Mouse (Mus musculus) kidney, adult 11 months (tissue): Measurements from ENCODE around the gene Ganc.

Source experiments
- DNase-seq: peaks from one replicate; pipeline ENCODE4 v3.0.0; 2022

Gene Ganc

DNA sequence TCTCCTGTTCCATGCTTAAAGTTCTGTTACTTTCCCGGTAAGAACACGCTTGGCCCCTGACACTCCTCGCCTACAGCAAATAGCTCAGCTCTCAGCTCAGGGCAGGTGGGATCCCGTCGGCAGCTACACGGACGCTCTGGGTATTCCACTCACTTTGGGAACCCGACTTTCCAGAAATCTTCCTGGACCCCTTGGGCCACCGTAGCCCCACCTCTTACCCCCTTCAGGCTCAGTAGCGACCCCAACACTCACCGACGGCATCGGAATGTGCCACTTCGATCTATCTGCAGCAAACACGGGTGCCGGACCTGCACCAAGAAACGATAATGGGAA is at the start of gene Ganc:
Ganc (plus strand) TSS at position 244 of the 333 bp plus-strand sequence.
- no peak for DNase-seq

DNA sequence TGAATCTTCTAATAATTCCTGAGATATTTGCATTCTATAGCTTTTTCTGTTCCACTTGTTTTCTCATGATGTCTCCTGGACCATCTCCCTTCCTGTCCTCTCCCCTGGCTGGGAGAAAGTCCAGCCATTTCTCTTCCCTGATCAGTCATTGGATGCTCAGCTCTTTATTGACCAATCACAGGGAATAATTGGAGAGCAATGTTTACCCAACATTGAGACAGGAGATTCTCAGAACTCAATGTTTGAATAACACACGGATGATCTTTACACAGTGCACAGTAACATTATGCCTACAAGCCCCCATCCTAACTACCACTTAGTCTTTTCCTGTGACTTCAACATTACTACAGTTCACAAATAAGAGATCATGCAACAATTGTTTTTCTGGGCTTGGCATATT is 43.3 kb upstream of the Ganc start:
- no peak for DNase-seq

DNA sequence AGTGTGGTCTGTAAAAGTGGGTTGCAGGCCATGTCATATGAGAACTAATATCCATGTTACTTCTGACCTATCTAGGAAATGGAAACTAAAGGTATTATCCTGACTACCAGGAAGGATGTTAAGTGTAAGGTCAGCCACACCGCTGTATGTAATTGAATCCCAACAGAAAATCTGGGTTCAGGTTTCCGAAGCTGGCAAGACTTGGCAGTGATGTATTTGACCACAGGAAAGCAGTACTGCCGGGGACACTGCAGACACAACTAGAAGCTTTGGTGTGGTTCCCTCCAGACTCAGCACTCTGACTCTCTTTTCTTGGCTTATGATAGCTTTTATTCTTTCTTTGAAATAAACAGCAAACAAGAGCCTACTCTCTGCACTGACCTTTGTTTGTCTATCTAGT is 37.2 kb upstream of the Ganc start:
- DNase-seq, result no peak

DNA sequence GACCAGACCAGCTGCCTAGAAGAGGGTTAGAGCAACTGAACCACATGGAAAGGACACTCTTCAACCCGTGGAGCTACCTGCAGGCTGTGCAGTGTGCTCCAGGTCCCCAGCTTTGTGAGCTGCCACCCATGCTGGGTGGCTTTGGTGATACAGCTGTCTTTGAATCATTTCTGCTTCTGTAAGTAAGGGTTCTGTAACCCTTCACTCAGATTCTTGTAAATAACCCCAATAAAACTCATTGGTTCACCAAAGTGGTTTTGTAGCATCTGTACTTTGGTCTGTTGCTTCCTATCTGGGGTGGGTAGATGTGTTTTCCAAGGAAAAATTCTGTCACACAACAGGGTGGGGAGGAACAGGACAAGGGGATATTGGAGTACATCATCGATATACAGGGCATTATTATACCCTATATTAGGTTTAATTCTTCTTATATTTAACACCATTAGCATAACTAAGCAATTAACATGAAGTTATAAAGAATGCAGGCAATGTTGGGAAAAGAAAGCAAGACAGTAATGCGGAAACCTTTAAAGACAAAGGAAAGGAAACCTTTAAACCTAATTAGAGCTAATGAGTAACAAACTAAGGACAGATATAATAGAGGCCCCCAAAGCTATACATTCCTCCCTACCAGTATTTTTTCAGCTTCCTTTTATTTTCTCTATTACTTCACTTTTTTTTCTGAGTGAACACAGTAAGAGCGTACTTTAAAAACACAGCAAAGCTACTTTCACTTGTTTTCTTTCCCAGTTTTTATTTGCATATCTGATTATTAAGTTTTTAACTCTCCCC is 36.1 kb upstream of the Ganc start:
- no peak for DNase-seq

DNA sequence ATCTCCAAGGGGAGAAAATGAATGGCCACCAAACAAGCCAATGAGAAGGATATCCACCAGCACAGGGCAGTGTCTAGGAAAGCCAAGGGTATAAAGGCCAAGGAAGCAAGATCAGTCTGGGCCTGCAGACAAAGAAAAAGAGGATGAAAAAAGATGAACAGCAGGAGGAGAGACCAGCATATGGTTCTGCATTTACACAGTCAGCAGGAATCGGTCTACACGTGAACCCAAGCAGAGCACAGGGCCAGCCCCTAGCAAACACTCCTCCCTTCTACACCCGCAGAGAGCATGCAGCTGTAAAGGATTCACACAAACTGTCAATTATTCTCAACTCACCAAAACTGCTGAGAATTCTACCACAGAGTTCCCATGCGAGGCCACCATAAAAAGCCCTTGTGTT is 29.8 kb upstream of the Ganc start:
- DNase-seq, result no peak

DNA sequence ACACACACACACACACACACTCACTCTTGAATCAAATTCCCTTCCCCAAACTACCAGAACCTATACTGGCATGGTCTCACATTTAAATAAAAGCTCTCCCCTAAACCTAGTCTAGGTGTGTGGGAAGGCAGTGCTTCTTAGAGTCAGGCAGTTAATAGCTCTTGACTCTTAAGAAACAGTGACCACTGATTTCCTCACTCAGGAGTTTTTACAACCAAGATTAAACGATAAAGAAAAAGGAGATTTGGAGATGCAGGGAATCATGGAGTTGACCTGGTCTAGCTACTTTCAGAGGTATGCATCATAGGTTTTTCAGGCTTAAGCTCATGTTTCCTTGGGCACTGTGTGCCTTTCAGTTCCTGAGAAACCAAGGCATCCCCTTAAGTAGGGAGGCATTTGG is 17.4 kb upstream of the Ganc start:
- DNase-seq, result no peak

DNA sequence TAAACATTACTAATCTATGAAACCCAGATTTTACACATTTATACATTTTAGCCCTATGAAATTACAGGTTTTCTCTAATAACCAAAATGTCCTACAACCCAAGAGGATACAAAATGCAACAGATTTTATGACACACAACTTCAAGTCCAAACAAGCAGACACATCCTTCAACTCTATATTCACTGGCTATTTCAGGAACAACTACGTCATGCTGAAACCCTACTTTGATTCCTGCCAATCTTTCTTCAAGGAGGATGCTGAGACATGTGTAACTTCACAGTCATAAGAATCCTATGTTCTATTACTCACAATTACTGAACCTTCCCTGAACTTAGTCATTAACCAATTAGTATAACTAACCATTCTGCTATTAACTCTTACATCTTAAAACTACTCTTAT is 16.4 kb upstream of the Ganc start:
- no peak for DNase-seq

DNA sequence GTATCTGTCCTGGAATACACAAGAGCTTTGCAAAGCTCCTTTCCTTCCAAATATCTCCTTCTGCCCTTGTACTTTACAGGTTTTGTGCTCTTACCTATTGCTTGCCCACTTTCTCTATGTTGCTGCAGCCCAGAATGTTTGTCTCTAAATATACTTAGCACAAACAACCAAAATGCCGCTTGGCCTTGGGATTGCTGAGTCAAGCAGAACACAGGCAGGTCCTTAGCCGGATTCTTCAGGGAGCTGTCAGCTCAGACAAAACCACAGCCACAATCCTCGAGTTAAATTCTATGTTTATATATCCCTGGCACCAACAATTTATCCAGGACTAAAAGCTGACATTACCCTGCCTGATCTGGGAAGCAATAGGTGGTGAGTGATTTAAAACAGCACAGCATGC is 14.3 kb upstream of the Ganc start:
- no peak for DNase-seq

DNA sequence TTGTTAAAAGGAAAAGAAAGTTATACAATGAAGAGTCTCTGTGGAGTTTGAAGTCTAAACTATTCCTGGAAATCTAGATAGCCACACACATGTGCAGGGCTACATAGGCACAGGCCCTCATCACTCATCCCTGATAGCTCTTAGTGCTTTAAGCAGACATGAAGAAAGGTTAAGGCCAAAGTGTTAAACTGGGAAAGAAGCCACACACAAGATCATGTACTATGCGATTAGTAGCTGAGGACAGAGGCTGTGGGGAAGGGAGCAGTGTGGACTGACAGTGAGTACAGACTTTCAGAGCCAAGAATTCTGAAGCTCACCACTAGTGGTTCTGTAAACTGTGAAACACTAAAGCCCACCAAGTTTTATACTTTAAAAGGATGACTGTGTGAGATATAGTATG is 12.8 kb upstream of the Ganc start:
- no peak for DNase-seq

DNA sequence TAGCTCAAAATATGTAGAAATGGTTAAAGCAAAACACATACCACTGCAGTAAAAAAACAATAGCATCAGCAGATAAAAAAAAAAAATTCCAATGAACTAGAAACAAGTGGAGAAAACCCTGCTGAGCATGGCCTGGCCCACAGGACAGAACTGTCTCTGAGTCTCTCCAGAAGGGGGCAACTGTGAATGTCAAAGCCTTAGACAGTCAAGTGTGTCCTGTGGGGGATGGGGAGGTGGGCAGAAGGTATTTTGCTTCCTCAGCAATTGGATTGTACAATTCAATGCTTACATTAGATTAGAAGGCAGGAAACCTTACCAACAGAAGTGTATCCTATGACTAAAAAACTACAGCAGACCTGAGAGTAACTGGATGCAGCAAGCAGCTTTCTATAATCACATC is 11.3 kb upstream of the Ganc start:
- DNase-seq, result no peak

DNA sequence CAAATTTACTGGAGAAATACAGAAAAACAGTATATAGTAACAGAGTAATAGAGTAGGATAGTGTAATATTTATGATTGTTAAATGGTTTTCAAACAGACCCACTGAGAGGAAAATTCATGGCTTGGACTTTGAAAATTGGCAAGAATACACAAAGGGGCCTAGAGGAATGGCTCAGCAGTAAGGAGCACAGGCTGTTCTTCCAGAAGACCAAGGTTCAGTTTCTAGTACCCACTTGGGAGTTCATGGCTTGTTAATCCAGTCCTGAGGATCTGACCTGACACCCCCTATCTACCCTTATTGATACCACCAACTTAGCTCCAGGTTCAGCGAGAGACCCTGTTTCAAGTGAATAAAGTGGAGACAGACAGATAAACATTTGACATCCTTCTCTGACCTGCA is 5.7 kb upstream of the Ganc start:
- peak; percentile 15 for DNase-seq

DNA sequence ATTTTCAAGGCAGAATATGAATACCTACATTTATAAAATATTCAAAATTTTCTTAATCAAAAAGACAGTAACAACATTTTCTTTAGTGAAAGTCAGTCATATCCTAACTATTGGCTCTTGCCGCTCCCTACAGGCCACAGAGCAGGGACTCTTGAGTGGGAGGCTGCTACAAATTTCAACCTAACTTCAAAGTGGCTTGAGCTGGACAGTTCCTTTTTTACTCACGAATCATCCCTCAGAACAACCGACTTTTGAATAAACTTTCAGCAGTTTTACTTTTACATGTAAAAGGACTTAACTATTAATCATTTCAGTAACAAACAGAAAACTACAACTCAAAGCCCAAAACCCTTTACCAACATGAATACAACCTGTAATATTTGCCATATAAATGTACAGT is 883 bp upstream of the Ganc start:
- no peak for DNase-seq

DNA sequence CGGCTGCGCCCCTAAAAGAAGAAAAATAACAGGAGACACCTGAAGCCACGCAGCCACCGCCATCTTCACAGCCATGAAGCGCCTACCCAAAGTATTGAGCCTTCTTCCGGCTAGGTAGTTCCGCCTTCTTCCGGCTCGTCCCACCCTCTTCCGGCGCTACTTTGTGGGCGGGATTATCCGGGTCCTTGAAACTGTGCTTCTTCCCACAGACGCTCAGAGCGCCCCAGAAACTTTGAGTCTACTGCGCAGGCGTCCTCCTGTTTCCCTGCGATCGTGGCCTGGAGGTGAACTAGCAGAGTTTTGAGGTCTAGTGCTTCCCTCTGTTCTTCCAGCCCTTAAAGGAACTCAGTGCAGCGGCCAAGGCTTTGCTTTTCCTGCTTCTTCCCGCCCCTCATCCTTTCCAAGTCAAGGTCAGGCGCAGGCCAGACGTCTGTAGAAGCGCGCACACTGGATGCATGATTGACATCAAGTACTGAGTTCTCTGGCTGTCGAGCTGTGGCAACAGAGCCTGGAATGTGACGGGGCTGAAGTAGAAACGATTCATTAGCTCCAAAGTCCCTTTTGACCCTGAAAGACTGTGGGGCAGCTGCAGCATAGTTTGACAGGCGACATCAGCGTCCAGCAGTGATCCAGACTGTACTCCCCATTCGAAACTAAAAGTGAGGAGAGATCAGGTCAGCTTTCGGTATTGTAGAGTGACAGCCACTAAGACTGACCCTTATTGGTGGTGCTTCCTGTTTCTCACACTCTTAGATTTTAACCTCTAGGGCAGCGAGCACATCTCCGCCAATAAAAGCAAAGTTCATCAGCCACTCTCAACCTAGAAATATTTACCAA is 508 bp downstream of the Ganc start, which contains the start of gene Tmem87a:
Tmem87a (minus strand) TSS at position 128 of the 837 bp plus-strand sequence.
- DNase-seq, result peak; percentile 96

DNA sequence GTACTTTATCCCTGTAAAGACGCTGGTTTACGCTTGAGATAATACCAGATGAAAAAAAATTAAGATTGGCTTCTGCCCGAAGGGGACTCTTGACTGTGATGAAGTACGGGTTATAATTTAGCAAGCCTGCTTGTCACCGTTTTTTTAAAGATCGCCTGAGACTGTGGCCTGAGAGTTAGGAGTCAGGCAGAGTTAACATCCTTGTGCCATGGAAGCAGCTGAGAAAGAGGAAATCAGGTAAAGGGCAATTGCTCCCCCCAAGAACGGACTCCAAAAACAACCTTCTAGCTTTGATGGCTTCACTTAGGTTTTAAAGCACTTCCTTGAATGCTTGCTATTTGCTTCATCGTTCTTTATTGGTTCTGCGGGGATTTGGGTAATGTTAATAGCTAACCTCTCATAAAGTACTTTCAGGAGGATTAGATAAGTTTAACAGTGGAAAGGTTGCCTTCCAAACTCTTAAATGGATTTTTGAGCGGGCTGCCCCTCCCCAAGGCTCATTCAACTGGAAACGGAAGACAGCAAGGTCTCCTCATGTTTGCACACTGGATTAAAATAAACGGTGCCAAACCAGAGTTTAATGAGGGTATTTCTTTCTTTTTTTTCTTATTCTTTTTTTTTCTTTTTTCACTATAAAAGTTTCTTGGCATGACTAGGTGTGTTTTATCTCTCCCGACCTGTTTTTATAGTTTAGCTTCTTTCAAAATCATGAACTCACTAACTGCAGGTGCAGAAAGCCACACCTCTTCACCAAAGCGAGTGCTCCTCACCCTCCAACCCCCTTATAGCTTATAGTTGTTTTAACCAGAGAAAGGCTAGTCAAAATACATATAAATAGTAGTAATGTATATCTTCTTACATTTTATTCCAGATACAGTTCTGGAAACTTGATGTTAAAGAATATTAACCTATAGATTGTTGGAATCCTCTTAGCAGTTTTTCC is 1.4 kb downstream of the Ganc start:
- DNase-seq, result peak; percentile 36

DNA sequence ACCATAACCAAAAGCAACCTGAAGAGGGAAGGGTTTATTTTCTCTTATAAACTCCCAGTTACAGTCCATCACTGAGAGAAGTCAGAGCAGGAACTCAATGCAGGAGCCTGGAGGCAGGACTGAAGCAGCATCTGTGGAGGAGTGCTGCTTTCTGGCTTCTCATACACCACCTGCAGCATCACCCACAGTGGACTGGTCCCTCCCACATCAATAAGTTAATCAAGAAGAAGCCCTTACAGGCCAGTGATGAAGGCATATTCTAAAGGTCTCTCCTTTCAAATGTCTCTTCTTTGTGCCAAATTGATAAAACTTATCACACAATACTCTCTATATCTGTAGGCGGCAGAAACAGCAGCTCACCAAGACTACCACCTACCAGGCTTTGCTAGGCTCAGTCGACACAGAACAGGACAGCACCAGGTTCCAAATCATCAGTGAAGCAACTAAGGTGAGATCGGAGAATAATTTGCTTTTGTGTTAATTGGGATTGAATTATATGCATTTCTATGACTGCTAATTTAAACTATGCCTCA is 7.5 kb downstream of the Ganc start:
- no peak for DNase-seq

DNA sequence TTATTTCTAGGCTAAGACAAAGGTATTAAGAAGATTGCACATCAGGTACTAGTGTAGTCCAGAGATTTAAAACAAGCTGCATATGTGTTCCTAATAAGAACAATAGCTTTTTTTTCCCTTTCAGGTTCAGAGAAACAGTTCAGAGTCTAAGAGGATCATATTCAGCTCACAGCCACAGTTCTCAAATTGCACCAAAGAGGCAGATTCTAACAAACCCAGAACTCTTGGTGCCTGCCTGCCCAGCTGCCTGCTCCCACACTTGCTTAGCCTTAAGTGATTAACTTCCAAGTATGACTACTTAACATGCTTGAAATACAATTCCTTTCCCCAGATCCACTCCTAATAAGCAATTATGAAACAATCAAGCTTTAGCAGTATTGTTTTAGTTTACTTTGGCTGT is 10.4 kb downstream of the Ganc start:
- no peak for DNase-seq

DNA sequence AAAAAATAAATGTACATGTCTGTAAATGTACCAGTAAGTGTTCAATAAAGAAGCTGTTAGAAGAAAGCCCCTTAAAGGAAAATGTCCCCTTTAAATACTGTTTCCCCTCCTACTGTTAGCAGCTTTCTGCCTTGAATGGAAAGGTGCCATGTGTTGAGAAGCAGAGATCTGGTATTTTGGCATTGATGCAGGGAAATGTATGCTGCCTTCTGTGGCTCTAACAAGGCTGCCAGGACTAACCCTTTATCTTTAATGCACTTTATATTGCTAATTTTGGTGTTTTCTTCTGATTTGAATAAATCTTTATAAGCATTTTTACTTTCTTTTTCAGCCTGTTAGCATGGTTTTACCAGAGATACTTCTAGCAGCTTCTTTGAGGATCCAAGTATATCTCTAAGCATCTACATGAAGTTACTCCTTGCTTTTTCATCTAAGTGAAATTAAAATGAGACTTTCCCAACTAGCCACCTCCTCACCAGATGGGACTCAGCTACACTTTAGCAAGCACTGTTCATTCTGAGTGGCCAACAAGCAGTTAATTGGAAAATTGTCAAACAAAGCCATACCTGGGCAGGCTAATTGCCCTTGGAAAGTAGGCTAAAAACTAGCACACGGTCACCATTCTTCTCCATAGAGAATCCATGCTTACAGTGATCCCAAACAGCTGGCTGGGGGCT is 11.2 kb downstream of the Ganc start:
- no peak for DNase-seq

DNA sequence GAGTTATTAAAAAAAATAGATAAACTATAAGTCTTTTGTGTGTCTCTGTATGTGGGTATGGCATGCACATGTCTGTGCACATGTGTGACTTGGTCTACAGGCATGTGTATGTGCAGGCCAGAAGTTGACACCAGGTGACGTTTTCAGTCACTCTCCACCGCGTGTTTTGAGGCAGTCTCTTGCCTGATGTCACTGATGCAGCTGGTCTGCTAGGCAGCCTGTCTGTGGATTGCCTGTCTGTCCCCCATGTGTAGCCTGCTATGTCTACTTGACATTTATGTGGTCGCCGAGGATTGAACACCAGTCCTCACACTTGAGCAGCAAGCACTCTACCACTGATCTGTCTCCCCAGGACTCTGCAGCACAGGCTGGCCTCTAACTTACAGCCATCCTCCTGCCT is 20.7 kb downstream of the Ganc start:
- DNase-seq, result no peak

DNA sequence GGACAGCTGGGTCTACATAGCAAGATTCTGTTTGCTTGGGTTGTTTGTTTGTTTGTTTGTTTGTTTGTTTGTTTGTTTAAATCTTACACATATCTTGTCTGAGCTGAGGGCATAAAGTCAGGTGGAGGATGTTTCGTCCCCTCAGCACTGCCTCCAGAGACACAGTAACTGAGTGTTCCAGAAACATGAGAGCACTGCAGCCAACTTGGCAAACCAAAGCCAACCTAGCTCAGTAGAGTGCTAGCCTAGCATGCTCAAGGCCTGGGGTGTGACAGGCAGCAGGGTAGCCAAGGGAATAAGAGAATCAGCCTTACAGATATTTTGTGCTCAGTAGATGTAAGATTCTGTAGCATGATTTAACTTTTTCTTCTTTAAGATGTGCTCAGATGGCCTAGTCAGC is 40.8 kb downstream of the Ganc start:
- no peak for DNase-seq

DNA sequence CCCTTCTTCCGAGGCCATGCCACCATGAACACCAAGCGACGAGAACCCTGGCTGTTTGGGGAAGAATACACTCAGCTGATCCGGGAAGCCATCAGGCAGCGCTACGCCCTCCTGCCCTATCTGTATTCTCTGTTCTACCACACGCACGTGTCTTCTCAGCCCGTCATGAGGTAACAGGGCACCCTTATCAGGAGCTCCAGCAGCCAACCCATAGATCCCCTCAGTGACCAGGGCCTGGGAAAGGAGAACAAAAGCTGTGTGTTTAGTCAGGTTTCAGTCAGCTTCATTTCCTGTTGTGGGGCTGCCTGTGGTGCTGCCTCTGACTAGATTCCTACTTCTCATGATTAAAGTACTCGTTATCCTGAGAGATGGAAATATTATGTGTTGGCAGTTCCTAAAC is 42.7 kb downstream of the Ganc start:
- no peak for DNase-seq

DNA sequence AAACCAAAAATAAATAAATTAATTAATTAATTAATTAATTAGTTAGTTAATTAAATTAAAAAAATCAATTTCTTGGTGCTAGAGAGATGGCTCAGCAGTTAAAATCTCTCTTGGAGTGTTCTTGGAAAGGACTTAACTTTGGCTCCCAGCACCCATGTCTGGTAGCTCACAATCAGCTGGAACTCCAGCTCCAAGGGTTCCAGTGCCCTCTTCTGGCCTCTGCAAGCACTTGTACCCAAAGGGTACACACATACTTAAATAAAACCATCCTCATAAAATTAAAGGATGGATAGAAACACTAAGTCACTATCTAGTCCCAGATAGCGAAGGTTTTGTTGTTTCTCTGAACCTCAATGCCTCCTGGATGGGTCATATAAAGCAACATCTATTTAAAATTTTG is 43.6 kb downstream of the Ganc start:
- DNase-seq, result no peak

DNA sequence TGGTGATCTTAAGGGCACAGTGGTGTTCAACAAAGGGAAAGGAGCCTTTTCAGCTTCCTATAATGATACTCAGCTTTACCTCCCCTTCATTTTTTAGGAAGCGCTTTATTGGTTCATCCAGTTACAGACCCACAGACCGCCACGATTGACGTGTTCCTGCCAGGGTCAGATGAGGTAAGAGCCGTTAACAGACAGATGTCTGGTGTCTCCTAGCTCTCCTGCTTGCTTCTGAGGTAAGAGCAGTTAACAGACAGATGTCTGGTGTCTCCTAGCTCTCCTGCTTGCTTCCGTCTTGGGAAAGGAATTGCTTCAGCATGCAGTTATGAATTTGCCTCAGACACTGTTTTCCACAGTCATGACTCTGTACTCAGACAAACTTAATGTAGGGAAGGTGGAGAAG is 47.0 kb downstream of the Ganc start:
- DNase-seq, result no peak

DNA sequence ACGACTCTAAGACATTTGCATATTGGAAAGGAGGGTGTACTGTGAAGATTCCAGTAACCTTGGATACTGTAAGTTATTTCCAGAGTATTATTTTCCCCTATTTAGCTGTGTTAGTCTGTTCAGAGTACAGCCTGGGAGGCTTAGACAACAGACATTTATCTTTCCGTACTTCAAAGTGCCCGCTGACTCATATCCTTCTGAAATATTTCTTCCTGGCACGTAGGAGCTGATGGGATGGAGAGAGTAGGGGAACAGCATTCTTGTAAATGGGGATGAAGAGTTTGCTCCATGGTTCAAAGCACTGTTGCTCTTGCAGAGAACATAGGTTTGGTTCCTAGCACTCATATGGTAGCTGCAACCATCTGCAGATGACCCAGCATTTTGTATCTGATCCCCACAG is 48.9 kb downstream of the Ganc start:
- DNase-seq, result no peak
